Mouse (Mus musculus) left cerebral cortex, adult 2 months (tissue): Measurements from ENCODE around the gene Sf3a2. TPM values are rescaled to one million over a fixed set of nuclear protein-coding genes. Genes with fewer than 3 reads are reported as not detected.

Experiments used
- DNase-seq, 2 experiments: peaks; one replicate each; pipeline ENCODE4 v3.0.0; 2021 to 2022; ENCODE audit warnings: low spot score in 2 of 2, mixed read lengths in 1 of 2; ENCODE audit errors: extremely low spot score in 1 of 2
- H3K27ac ChIP-seq: fragments of 200-600 bp; 2 replicates; pipeline ENCODE4 v1.8.1; 2022
- H3K4me3 ChIP-seq: fragments of 200-600 bp; 2 replicates; pipeline ENCODE4 v1.8.1; 2022
- CTCF ChIP-seq: fragments of 200-600 bp; IDR thresholded peaks from 2 replicates; pipeline ENCODE4 v1.8.1; 2022; ENCODE audit warnings: antibody characterized with exemption, mild to moderate bottlenecking, moderate library complexity
- intact Hi-C: fragments of 180-260 bp; cut with DNase I; formaldehyde crosslinking; loops from one replicate; pipeline ENCODE4 v1.15.1; 2025
- total RNA-seq, 2 experiments: library from RNA; stranded (reverse); gene quantifications; 2 replicates each; pipeline ENCODE4 v1.2.3; 2021

The Sf3a2 gene
- total RNA-seq, 2 experiments from 2014 or later: 42.0 to 48.7 TPM

DNA sequence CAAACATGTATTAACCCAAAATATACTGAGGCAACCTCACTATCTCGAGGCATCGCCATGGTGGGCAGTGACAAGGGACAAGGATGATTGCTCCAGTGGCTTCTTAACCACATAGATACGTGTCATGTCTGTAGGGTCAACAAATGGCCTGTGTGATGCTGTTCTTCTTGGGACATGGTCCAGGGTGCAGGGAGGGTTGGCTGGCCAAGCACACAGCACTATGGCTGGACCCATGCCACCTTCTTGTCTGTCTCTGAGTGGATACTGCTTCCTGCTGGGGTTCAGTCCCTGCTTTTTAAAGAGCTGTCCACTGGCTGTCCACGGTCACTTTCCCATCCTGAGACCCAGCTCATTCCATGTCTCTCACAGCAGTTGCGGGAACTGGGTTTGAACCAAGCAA, 20.9 kb upstream of the Sf3a2 start:
- DNase-seq: peak in 1 of 2 experiments; percentile 10
- Histone ChIP-seq H3K27ac (no peak overlapping the region), H3K4me3 (no peak overlapping the region)
- TF ChIP-seq CTCF: no peak
- intact Hi-C loops: no loop called here

DNA sequence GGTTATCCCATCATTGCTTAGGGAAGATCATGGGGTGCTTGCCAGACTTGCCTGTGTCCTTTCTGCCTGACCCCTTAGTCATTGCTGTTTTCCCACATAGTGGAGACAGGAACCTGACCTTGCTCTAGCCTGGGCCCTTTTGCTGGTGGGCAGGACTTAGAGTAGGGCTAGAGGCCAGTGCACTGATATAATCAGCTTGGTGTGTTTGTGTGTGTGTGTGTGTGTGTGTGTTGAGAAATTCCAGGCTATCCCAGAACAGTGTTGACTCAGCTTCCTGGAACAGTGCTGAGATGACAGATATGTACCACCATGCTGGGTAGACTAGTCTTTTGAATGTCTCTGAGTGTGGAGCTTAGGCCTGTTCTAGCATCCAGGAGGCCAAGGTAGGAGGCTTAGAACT, 18.4 kb upstream of the Sf3a2 start:
- H3K4me3 ChIP-seq: no peak overlapping the region
- DNase-seq: no peak
- H3K27ac ChIP-seq: no peak overlapping the region
- TF ChIP-seq CTCF: no peak
- intact Hi-C loops: no loop called here

DNA sequence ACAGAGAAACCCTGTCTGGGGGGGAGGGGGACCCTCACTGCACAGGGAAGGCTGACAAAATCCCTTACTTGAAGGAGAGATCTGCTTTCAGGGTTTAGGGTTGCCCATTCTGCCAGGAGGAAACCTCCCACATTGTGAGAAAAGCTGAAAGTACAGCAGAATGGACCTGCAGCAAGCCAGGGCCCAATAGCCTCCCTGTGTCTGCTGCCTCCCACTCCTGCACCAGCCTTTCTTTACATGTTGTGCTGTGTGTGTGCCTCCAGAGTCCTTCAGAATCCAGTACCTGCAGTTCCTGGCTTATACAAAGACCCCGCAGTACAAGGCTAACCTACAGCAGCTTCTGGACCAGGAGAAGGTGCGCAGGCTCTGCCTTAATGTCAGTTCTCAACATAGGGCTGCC, 13.7 kb upstream of the Sf3a2 start:
- DNase-seq: no peak
- Histone ChIP-seq H3K4me3 (no peak overlapping the region), H3K27ac (peak overlapping the region; percentile 78)
- intact Hi-C loops: no loop called here
- TF ChIP-seq CTCF: no peak

DNA sequence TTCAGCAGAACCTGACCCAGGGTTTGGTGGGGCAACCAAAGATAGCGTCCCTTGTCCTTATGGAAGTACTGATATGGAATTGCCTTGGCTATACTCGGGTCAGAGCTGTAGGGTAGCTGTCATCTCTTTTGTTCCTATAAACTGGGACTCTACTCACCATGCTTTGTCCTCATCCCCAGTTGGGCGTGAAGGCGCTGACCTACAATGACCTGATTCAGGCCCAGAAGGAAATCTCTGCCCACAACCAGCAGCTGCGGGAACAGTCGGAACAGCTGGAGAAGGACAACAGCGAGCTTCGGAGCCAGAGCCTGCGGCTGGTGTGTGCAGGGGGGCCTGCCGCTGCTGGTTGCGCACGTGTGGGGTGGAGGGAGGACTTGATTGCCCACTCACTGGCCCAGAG, 13.1 kb upstream of the Sf3a2 start:
- no peak for TF ChIP-seq CTCF
- Histone ChIP-seq H3K27ac (peak overlapping the region; percentile 78), H3K4me3 (no peak overlapping the region)
- no peak for DNase-seq
- intact Hi-C loops: no loop called here

DNA sequence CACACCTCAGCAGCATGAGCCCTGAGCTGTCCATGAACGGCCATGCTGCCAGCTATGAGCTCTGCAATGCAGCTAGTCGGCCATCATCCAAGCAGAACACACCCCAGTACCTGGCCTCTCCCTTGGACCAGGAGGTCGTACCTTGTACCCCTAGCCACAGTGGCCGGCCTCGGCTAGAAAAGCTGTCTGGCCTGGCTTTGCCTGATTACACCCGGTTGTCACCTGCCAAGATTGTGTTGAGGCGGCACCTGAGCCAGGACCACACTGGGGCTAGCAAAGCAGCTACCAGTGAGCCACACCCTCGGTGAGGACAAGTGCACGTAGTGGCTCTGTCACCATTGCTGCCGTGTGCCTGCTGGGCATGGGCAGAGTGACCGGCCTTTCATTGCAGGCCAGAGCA, 12.0 kb upstream of the Sf3a2 start:
- H3K4me3 ChIP-seq: no peak overlapping the region
- no peak for TF ChIP-seq CTCF
- no peak overlapping the region for H3K27ac ChIP-seq
- DNase-seq: no peak
- intact Hi-C loops: no loop called here

DNA sequence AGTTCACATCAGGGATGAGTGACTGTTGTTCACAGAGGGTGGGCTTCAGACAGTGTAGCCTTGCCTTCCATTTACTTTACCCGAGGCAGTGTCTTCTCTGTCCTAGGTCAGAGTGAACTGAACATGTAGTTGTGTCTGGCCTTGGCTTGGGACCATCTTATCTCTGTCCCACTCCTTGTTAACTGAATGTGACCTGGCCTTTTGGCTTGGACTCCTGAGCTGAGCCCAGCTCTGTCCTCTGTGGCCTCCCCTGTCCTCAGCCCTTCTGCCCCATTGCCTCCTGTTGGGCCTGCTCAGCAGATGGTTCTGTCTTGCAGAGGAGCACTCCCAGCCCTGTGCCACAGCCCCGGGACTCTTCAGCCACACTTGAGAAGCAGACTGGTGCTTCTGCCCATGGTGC, 10.5 kb upstream of the Sf3a2 start:
- no peak for DNase-seq
- Histone ChIP-seq H3K27ac (no peak overlapping the region), H3K4me3 (no peak overlapping the region)
- intact Hi-C loops: no loop called here
- TF ChIP-seq CTCF: no peak

DNA sequence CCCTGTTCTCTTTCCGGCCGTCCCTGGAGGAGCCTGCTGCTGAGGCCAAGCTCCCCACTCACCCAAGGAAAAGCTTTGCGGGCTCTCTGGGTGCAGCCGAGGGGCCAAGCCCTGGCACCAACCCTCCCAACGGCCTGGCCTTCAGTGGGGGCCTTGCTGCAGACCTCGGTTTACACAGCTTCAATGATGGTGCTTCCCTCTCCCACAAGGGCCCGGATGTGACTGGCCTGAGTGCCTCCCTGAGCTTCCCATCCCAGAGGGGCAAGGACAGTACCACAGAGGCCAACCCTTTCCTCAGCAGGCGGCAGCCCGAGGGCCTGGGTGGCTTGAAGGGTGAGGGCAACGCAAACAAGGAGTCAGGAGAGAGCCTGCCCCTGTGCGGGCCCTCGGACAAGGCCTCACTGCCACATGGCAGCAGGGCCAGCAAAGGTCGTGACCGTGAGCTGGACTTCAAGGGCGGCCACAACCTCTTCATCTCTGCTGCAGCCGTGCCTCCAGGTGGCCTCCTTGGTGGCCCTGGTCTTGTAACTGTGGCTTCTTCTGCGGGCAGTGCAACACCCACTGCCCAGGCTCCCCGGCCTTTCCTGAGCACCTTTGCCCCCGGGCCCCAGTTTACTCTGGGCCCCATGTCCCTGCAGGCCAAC, 7.1 kb upstream of the Sf3a2 start:
- Histone ChIP-seq H3K4me3 (no peak overlapping the region), H3K27ac (peak overlapping the region; percentile 74)
- intact Hi-C loops: no loop called here
- TF ChIP-seq CTCF: no peak
- DNase-seq: no peak

DNA sequence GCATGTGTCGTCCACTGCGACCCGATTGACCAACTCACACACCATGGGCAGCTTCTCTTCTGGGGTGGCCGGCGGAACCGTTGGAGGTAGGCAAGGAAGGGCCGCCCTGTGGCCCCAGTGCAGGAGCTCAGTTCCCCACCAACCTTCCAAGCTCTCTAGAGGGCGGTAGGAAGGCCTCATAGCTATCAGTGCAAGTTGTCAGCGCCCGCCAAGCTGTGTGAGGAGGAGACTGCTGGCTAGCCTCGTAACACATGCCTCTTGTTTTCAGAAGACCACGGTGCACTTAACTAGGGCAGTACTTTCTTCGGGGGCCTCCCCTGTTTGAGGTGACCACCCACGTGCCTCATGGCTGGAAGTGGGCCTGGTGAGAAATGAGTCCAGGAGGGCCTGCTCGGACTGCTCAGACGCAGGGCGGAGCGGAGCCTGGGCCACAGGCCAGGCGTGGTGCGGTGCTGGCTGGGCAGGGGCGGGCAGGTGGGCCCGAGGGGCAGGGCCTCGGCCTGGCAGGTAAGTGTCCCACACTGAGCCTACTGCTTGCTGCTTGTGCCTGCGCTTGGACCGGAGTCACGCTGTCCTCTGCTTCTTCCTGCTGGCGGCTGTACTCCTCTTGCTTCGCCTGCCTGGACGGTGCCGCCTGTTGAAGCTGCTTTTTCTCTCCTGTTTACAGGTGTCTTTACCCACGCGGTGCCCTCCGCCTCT, 6.4 kb upstream of the Sf3a2 start:
- peak in 1 of 2 experiments; percentile 57 for DNase-seq
- TF ChIP-seq CTCF: no peak; the same call in 1 of the 2 replicates
- intact Hi-C loops: no loop called here
- H3K4me3 ChIP-seq: no peak overlapping the region
- peak overlapping the region; percentile 74 for H3K27ac ChIP-seq

DNA sequence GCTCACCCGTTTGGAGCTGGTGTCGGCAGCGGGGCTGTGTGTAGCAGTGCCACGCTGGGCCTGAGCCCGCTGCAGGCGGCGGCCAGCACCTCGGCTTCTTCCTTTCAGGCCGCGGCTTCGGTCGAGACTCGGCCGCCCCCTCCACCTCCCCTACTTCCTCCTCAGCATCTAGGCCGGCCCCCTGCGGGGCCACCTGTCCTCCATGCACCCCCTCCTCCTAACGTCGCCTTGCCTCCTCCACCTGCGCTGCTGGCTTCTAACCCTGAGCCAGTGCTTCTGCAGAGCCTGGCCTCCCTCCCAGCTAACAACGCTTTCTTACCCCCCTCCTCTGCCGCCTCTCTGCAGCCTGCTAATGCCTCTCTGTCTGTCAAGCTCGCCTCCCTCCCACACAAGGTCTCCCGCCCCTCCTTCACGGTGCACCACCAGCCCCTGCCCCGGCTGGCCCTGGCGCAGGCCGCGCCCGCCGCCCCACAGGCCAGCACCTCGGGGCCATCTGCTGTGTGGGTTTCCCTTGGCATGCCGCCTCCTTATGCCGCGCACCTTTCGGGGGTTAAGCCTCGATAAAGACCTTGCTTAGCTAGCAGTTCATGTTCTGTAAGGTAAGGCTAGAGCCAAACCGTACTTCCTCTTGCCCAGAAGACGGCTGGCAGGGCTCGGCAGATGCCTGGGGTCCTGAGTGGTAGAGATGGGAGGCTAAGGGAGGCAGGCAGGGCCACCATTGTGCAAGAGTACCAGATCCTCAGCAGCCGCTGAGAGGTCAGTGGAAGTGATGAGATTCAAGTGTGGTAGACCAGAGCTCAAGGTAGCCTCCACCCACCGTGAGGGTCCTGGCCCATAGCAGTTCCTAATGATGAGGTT, 5.6 kb upstream of the Sf3a2 start:
- Histone ChIP-seq H3K4me3 (no peak overlapping the region), H3K27ac (peak overlapping the region; percentile 74)
- DNase-seq: no peak
- TF ChIP-seq CTCF: no peak
- intact Hi-C loops: no loop called here

DNA sequence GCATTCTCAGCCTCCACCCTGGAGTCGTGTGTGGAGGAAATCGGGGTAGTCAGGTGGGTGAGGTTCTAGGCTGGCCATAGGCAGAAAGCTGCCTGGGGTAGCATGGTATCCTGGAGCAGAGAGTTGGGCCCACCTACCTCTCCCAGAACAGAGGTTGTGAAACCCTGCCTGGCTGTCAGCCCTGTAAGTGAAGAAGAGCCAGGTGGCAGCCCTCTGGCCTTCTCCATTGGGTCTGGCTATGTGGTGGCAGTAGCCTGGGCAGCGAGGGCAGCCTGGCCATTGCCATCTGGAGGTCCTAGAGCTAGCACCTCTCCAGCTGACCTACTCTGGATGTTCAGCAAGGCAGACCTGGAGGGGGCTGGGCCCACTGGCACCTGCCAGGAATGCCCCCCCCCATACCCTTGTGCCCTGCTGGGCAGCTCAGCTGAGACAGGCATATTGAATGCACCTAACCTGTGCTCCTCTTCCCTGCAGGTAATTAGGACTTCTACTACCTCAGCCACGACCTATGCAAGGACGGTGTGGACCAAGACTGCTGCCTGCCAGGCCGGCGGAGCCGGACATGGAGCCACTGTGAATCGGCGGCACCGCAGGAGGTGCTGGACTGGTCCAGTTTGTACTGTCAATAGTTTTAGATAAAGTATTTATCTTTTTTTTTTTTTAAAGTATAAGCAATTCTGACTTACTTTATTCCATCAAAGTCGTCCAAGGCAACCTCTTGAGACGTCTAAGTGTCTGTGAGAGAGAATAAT, 4.8 kb upstream of the Sf3a2 start:
- intact Hi-C loops: no loop called here
- H3K27ac ChIP-seq: peak overlapping the region; percentile 74; the same call in 1 of the 2 replicates
- no peak for TF ChIP-seq CTCF
- no peak overlapping the region for H3K4me3 ChIP-seq
- DNase-seq: no peak

DNA sequence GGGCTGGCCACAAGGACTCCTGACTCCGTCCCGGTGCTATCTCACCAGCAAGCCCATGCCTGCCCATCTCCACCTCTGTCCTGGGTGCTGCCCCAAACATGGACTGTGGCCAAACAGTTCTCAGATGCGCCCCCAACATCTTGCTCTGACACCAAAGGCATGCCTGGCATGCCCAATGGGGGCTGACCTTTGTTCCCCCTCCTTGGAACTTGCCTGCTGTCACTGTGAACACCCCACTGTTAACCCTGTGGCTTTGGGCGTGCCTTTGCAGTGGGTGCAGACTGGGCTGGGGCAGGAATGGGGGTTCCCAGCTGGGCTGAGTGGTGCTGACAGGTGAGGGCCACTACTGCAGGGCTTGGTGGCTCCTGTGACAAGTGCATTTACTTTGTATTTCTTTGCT, 4.2 kb upstream of the Sf3a2 start:
- H3K27ac ChIP-seq: no peak overlapping the region
- no peak for DNase-seq
- no peak for TF ChIP-seq CTCF
- intact Hi-C loops: no loop called here
- no peak overlapping the region for H3K4me3 ChIP-seq
